Mouse (Mus musculus) brain, embryonic 14.5 days (tissue): Measurements from ENCODE around the gene B3gnt8. TPM values are rescaled to one million over a fixed set of nuclear protein-coding genes. Genes with fewer than 3 reads are reported as not detected.

ENCODE experiments used
- DNase-seq: peaks from one replicate; pipeline ENCODE4 v3.0.0-alpha.2; 2011; ENCODE audit warnings: low read depth
- CTCF ChIP-seq: fragments of 200-500 bp; IDR thresholded peaks from 2 replicates; pipeline ENCODE4 v1.5.1; 2012; ENCODE audit warnings: inconsistent platforms, mild to moderate bottlenecking, moderate library complexity, borderline replicate concordance; ENCODE audit not compliant: insufficient read depth, insufficient read length; ENCODE audit errors: extremely low read depth
- POLR2A ChIP-seq: fragments of 200-500 bp; IDR thresholded peaks from 2 replicates; pipeline ENCODE4 v1.6.1; 2012; ENCODE audit warnings: mild to moderate bottlenecking, inconsistent platforms, borderline replicate concordance; ENCODE audit not compliant: poor library complexity, insufficient read depth, insufficient read length, severe bottlenecking; ENCODE audit errors: extremely low read depth
- polyA plus RNA-seq: library from polyadenylated mRNA; depleted of rRNA; stranded (reverse); fragments of >200 nt; gene quantifications from 2 replicates; pipeline ENCODE4 v1.2.3, GENCODE M21; 2012

The B3gnt8 gene
- polyA plus RNA-seq, 1 experiment, result 0.78 TPM

DNA sequence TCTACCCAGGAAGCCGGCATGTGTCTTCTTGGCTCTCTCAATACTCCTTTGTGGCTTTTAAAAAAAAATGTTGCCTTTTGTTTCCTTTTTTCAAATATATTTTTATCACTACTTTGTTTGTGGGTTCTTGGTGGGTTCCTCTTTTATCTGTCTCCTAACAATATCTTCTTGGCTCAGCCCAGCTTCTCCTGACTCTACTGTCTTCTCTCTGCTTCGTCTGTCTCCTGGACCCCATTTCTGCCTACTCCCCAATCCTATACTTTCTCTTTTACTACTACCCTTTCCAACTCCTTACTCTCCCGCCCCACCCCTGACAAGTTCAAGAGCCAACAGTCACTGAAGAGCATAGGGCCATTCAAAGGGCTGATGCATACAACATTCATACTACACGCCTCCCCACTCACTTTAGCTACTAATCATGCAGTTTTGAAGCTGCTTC, 19.8 kb upstream of the B3gnt8 start:
- DNase-seq, result no peak
- no peak for TF ChIP-seq POLR2A

DNA sequence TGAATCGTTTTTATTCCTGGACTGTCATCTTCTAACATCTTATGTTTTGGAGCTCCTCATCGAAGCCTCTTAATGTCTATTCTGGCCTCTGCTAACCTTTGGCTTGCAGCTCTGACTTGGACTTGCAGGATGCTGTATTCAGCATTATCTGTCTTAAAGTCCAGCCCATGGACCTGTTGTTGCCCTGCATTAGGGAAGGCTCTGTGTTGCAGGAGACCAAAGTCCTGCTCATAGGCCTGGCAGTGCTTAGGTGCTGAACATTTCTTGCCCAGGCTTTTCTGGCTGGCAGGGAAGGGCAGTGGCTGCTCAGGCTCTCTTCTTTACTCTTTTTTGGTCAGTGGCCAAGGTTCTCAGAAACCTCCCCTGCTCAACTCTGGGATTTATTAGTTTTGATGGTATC, 19.3 kb upstream of the B3gnt8 start:
- no peak for DNase-seq
- TF ChIP-seq CTCF, result no peak
- no peak for TF ChIP-seq POLR2A

DNA sequence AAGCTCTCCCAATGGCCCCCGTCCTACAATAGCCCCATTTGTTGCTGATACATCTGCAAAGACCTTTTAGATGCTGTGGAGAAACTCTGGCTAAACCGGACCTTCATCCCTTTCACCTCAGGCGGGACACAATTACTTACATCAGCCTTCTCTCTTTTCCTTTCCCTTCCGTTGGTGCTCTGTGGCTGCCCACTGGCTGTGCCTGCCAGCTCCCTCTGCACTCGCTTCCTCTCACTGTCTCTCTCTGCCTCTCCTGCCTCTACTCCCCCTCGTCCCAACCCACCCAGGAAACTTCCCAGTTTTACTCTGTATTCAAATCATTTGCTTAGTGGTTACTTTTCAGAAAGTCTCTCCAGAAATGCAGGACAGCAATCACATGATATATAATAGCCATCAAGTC, 16.4 kb upstream of the B3gnt8 start:
- DNase-seq, result no peak
- no peak for TF ChIP-seq CTCF
- no peak for TF ChIP-seq POLR2A

GRCm38 (mm10) chr7:25611501-25611900, 15.0 kb upstream of the B3gnt8 start:
- TF ChIP-seq CTCF, result no peak
- TF ChIP-seq POLR2A, result no peak
- DNase-seq, result no peak

DNA sequence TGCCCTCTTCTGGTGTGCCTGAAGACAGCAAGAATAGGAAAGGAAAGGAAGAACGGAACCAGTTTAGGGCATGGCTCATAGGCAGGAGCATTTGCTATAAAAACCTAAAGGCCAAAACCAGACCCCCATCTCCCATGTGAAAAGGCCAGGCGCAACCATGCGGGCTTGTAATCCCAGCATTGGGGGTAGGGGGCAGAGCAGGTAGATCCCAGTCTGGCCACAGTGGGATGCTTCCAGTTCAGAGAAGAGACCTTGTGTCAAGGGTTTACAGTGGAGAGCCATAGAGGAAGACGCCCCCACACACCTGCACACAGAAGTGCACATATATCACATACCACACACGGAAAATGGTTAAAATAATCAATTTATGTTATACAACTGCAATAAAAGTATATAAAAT, 12.4 kb upstream of the B3gnt8 start:
- DNase-seq, result no peak
- TF ChIP-seq POLR2A, result no peak
- no peak for TF ChIP-seq CTCF

- no peak for TF ChIP-seq POLR2A
- no peak for TF ChIP-seq CTCF
- no peak for DNase-seq
These were observed 11.4 kb upstream of the B3gnt8 start for GRCm38 (mm10) chr7:25614831-25615705.

DNA sequence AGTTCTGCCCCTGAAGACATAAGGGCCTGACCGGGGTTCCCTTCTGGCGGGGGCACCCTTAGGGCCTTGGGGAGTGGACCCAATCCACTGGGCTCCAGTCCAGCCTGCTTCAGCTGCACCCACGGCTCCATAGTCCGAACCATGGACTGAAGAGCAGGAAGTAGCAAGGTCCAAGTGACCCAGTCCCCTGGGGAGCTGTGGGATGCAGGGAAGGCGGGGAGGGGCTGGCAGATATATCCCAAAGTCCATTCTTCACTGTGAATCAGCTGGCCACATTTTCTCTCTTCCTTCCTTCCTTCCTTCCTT, 10.8 kb upstream of the B3gnt8 start, which contains the start of gene Erich4:
TSS of gene Erich4 (minus strand) at position 187 of the 306 bp plus-strand sequence.
- TF ChIP-seq CTCF (no peak), POLR2A (no peak)
- DNase-seq, result no peak

DNA sequence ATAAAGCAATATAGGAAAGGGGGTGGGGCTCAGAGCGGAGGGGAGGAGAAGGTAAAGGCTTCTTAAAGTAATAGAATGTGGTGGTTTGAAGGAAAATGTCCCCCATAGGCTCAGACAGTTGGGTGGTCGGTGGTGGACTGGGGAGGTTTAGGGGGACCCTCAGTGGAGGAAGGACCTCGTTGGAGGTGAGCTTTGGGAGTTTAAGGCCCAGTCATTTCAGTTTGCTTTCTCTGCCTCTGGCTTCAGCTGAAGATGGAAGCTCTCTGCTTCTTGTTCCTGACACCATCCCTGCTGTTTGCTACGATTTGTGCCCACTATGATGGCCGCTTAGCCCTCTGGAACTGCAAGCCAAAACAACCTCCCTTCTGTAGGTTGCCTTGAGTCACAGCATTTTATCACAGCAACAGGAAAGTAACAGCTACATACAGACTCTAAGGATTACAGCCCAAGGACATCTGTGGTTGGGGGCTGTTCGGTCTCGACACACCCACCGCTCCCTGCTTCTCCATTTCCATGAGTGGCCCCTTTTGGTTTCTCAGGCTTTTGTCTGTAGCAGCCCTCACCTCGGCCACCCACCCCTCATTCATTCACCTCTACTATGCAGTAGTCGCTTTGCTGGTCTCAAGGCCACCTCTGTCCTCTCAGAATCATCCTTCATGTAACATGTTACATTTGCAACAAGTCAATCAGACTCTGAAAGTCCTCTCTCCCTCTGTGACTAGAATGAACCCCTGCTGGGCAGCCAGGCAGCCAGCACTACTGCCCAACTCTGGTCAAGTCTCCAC, 8.9 kb upstream of the B3gnt8 start:
- DNase-seq, result no peak
- no peak for TF ChIP-seq CTCF
- no peak for TF ChIP-seq POLR2A

DNA sequence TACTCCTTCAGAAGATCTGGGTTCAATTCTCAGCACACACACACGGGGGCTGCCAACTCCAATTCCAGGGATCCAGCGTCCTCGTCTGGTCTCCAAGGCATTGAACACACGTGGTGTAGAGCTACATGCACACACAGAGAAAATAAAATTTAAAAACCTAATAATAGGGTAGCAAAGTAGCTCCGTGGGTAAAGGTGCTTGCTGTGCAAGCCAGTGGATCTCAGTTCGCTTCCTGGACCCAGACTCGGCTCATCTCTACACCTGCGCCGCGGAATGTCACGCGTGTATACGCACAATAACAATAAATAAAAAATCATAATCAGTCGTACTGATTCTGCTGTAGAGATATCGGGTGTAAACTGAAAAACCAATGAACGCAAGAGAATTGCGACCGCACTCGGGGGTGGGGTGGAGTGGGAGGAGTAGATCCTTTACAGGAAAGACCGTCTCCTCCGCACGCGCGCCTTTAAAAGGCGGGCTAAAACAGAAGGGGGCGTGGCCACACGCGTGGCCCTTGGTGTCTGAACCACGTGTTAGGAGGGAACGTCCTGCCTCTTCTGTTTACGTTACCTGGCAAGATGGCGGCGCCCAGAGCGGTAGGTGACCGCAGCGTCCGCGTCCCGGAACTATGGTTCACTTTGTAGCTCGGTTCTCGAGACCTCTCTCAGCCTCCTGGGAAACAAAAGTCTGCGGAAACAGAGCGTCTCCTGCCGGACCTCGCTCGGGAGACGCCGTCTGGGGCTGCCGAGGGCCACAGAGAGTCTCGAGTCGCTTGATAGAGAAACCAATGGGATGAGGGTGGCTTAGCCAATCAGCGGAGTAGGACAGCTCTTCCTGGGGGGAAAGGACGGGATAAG, 7.4 kb upstream of the B3gnt8 start, which contains the start of gene Dmac2:
TSS of gene Dmac2 (plus strand) at position 550 of the 857 bp plus-strand sequence.
- peak; percentile 97 for DNase-seq
- TF ChIP-seq POLR2A (0 out of 2 replicates have a peak, but pooled peaks have one; percentile 13), CTCF (no peak)

DNA sequence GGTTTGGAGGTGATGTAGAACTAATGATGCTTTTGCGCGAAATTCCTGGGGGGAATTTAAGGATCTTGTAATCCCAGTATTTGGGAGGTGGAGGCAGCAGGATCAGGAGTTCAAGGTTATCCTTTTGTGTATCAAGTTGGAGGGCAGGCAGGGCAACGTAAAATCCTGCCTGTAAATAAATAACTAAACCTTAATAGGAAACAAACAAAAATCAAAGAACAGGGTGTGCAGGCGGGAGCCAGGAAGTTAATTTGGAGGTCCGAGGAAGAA, 6.8 kb upstream of the B3gnt8 start:
- no peak for TF ChIP-seq POLR2A
- no peak for TF ChIP-seq CTCF
- no peak for DNase-seq

GRCm38 (mm10) chr7:25620101-25620500, 6.4 kb upstream of the B3gnt8 start:
- TF ChIP-seq CTCF, result no peak
- TF ChIP-seq POLR2A, result no peak
- no peak for DNase-seq
